Mouse (Mus musculus) ES-E14 (cell line): ENCODE measurements around the gene Slco1a5.

ENCODE experiments used
- CHD2 ChIP-seq: IDR thresholded peaks from 2 replicates; pipeline ENCODE4 v1.6.1; 2014; ENCODE audit warnings: mild to moderate bottlenecking, low read depth, low read length, inconsistent platforms
- MAFK ChIP-seq: IDR thresholded peaks from 2 replicates; pipeline ENCODE4 v1.6.1; 2014; ENCODE audit warnings: mild to moderate bottlenecking, low read depth, low read length, inconsistent platforms; ENCODE audit not compliant: insufficient read depth
- ZNF384 ChIP-seq: IDR thresholded peaks from 2 replicates; pipeline ENCODE4 v1.6.1; 2012; ENCODE audit warnings: low read depth, low read length, inconsistent platforms

DNA sequence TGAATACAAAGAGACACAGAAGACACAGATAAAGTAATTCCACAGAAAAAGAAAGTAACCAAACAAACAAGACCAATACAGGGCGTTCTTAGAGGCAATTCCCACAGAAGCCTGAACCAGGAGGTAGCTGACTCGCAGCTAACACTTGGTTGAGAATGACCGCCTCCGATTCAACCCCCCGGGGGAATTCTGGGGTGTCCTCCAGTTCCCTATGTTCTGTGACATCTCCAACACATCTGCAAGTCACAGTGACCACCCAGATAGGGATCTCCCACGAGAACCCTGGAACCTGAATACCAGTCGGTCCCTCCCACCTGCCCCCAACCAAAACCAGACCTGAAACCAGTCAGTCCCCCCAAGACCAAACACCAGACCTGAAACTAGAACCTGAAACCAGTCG is 128.5 kb downstream of the Slco1a5 start:
- TF ChIP-seq MAFK (no peak), ZNF384 (no peak), CHD2 (no peak)
